9 mouse cellular contexts compared by ENCODE assay signal in the genomic region with DNA sequence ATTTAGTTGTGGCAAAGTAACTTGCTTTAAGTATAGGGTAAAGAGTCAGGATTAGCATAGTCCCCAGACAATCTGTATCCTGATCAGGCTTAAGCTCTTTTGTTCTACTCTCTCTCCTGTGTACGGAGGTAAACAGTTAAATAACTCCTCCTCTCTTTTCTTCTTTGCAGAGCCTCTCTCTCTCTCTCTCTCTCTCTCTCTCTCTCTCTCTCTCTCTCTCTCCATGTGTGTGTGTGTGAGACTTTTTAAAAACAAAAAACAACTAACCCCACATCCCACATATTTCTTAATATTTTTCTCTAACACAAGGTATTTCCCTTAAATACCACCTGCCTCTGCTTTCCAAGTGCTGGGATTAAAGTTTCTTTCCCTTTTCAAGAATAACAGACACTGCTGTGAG. TPM values are rescaled to one million over a fixed set of nuclear protein-coding genes. Genes with fewer than 3 reads are reported as not detected.
DNase-seq lines count a peak whose midpoint lies in the region; ATAC-seq and TF ChIP-seq lines count a peak whose summit lies in the region.
"Had no signal": no experiment of that assay in that cellular context is flagged by ENCODE, and none has a peak within 500 bp of the region (broad histone marks: within the 10 kb centered on the region; RNA-seq: fewer than 3 reads in every experiment).

No protein-coding gene starts in this region.

- peaks cover 27% of the 10 kb centered on the region for H3K36me3 ChIP-seq in heart, embryonic 13.5 days
- H3K36me3 ChIP-seq in E14TG2a.4 (ENCODE audit: insufficient read depth, low read length): peaks cover 36% of the 10 kb centered on the region
- no peaks in the 10 kb centered on the region for H3K36me3 ChIP-seq in hindbrain, embryonic 11.5 days (ENCODE audit: control insufficient read depth, insufficient read depth, low read length)
- H3K36me3 ChIP-seq in midbrain, embryonic 11.5 days (ENCODE audit: control insufficient read depth, insufficient read depth, low read length): no peaks in the 10 kb centered on the region

- peak overlapping the region; percentile 84 for H3K4me2 ChIP-seq in heart, embryonic 13.5 days
- H3K4me2 ChIP-seq in hindbrain, embryonic 11.5 days (replicated peaks; ENCODE audit: low read depth, low read length): peak overlapping the region; percentile 48
- H3K4me2 ChIP-seq in midbrain, embryonic 11.5 days: peak overlapping the region; percentile 77

- H3K9me3 ChIP-seq in heart, embryonic 13.5 days: no peaks in the 10 kb centered on the region
- H3K9me3 ChIP-seq in E14TG2a.4 (ENCODE audit: low read length): no peaks in the 10 kb centered on the region
- no peaks in the 10 kb centered on the region for H3K9me3 ChIP-seq in hindbrain, embryonic 11.5 days (ENCODE audit: control insufficient read depth, low read length)
- no peaks in the 10 kb centered on the region for H3K9me3 ChIP-seq in midbrain, embryonic 11.5 days (ENCODE audit: control insufficient read depth, low read length)

- peak overlapping the region; percentile 94 for H3K27ac ChIP-seq in heart, embryonic 13.5 days (replicated peaks)
- no peak overlapping the region for H3K27ac ChIP-seq in hindbrain, embryonic 11.5 days (ENCODE audit: low read depth, low read length)
- no peak overlapping the region for H3K27ac ChIP-seq in midbrain, embryonic 11.5 days (ENCODE audit: low read depth, low read length)

- TF ChIP-seq CTCF in E14TG2a.4 (conservative IDR thresholded peaks at IDR 0.05; ENCODE audit: low read length): no peak

- H3K4me1 ChIP-seq in heart, embryonic 13.5 days: peaks cover 47% of the 10 kb centered on the region
- peaks cover 44% of the 10 kb centered on the region for H3K4me1 ChIP-seq in E14TG2a.4 (replicated peaks; ENCODE audit: low read depth, low read length)
- H3K4me1 ChIP-seq in hindbrain, embryonic 11.5 days (replicated peaks; ENCODE audit: control insufficient read depth, insufficient read depth, low read length): no peaks in the 10 kb centered on the region; the same call in 1 of the 2 replicates
- H3K4me1 ChIP-seq in midbrain, embryonic 11.5 days (ENCODE audit: control insufficient read depth, insufficient read depth, low read length): peaks cover 9% of the 10 kb centered on the region

- intact Hi-C loops in heart, postnatal 36 days (cut with DNase I): loop anchor here (2.0 kb wide), 1 partner anchor 16 kb away; a partner anchor contains a TSS

- no peak for DNase-seq in heart, postnatal 36 days
- no peak for DNase-seq in hindbrain, embryonic 11.5 days (ENCODE audit: low spot score)
- no peak for DNase-seq in midbrain, embryonic 11.5 days (ENCODE audit: low spot score, missing footprints)
- no peak for DNase-seq in right cerebral cortex, postnatal 14 days
- DNase-seq in cerebellum, postnatal 4 days (ENCODE audit: low spot score in 2 of 2): no peak
- no peak for DNase-seq in adipocyte (ENCODE audit: low spot score)

- peak overlapping the region; percentile 98 for H3K9ac ChIP-seq in heart, embryonic 13.5 days
- peak overlapping the region; percentile 89 for H3K9ac ChIP-seq in hindbrain, embryonic 11.5 days (ENCODE audit: low read depth, low read length)
- H3K9ac ChIP-seq in midbrain, embryonic 11.5 days (ENCODE audit: low read length): peak overlapping the region; percentile 73

- WGBS in heart, embryonic 13.5 days: 23% methylated on average over 1 of the region's 1 CpGs
- WGBS in hindbrain, embryonic 11.5 days: 14% methylated on average over 1 of the region's 1 CpGs
- WGBS in midbrain, embryonic 11.5 days: 5% methylated on average over 1 of the region's 1 CpGs

- peak overlapping the region; percentile 95 for H3K4me3 ChIP-seq in heart, embryonic 13.5 days
- peak overlapping the region; percentile 95 for H3K4me3 ChIP-seq in E14TG2a.4 (replicated peaks; ENCODE audit: low read length)
- H3K4me3 ChIP-seq in hindbrain, embryonic 11.5 days (ENCODE audit: low read depth, low read length): peak overlapping the region; percentile 93
- peak overlapping the region; percentile 89 for H3K4me3 ChIP-seq in midbrain, embryonic 11.5 days (ENCODE audit: low read depth, low read length)

- no peaks in the 10 kb centered on the region for H3K27me3 ChIP-seq in heart, embryonic 13.5 days (replicated peaks)
- no peaks in the 10 kb centered on the region for H3K27me3 ChIP-seq in E14TG2a.4 (ENCODE audit: insufficient read depth, low read length)
- H3K27me3 ChIP-seq in hindbrain, embryonic 11.5 days (ENCODE audit: control insufficient read depth, insufficient read depth, low read length): no peaks in the 10 kb centered on the region
- no peaks in the 10 kb centered on the region for H3K27me3 ChIP-seq in midbrain, embryonic 11.5 days (ENCODE audit: control insufficient read depth, insufficient read depth, low read length)
- H3K27me3 ChIP-seq: Patski had no signal

- ATAC-seq in heart, embryonic 13.5 days (ENCODE audit: extremely low read depth, insufficient number of reproducible peaks, low FRiP score, low TSS enrichment): no peak
- no peak for ATAC-seq in hindbrain, embryonic 11.5 days (ENCODE audit: low FRiP score)
- ATAC-seq in midbrain, embryonic 11.5 days (ENCODE audit: low FRiP score): no peak

RNA-seq across cellular contexts. Expression of a gene that starts 1.2 kb away (rescaled TPM):
- polyA plus RNA-seq in heart, embryonic 13.5 days (2015; fragmentation: Nextera tagmentation; extraction: Ambion mirVana): 19.4 and 22.0 TPM in 2 replicates
- total RNA-seq in heart, postnatal 36 days (2021): 10 to 100 TPM; 11.7 to 12.5 TPM
- 43.3 and 45.0 TPM in 2 replicates for polyA plus RNA-seq in hindbrain, embryonic 11.5 days (2014; fragmentation: Nextera tagmentation; extraction: Ambion mirVana)
- polyA plus RNA-seq in midbrain, embryonic 11.5 days (2014; fragmentation: Nextera tagmentation; extraction: Ambion mirVana): 45.4 and 49.9 TPM in 2 replicates

RNA-seq across cellular contexts. Expression of a gene that starts 16.5 kb away (rescaled TPM):
- 7.3 and 7.9 TPM in 2 replicates for polyA plus RNA-seq in heart, embryonic 13.5 days (2015; fragmentation: Nextera tagmentation; extraction: Ambion mirVana)
- total RNA-seq in heart, postnatal 36 days (2021): 10 to 100 TPM in 1 of 2 experiments, 1 to 10 TPM in 1; 9.1 to 10.7 TPM
- 21.2 and 23.5 TPM in 2 replicates for polyA plus RNA-seq in hindbrain, embryonic 11.5 days (2014; fragmentation: Nextera tagmentation; extraction: Ambion mirVana)
- polyA plus RNA-seq in midbrain, embryonic 11.5 days (2014; fragmentation: Nextera tagmentation; extraction: Ambion mirVana): 17.7 and 19.2 TPM in 2 replicates
